Mouse (Mus musculus) stomach, embryonic 14.5 days (tissue): Measurements from ENCODE around the gene Aldh1a3. TPM values are rescaled to one million over a fixed set of nuclear protein-coding genes. Genes with fewer than 3 reads are reported as not detected.

ENCODE experiments used
- ATAC-seq: fragments of 200-750 bp; cut with Nextera tagmentation; 2 replicates; pipeline ENCODE4 v1.8.0; 2017; ENCODE audit warnings: low read depth, moderate TSS enrichment; ENCODE audit not compliant: insufficient number of reproducible peaks, insufficient read depth, low FRiP score
- H3K27ac ChIP-seq: fragments of 300-500 bp; sonication (generic); 2 replicates; pipeline ENCODE4 v1.5.1; 2014; ENCODE audit warnings: mild to moderate bottlenecking, low read length, moderate library complexity, mixed read lengths
- H3K27me3 ChIP-seq: fragments of 300-500 bp; sonication (generic); 2 replicates; pipeline ENCODE4 v1.6.1; 2014; ENCODE audit warnings: low read length, control low read depth, mixed read lengths; ENCODE audit not compliant: control insufficient read depth, insufficient read depth
- H3K36me3 ChIP-seq: fragments of 300-500 bp; sonication (generic); 2 replicates; pipeline ENCODE4 v1.6.1; 2014; ENCODE audit warnings: mild to moderate bottlenecking, control low read depth, low read length, moderate library complexity, mixed read lengths; ENCODE audit not compliant: control insufficient read depth, insufficient read depth
- H3K4me1 ChIP-seq: fragments of 300-500 bp; sonication (generic); 2 replicates; pipeline ENCODE4 v1.6.1; 2014; ENCODE audit warnings: low read length, control low read depth, mixed read lengths; ENCODE audit not compliant: control insufficient read depth, insufficient read depth
- H3K4me2 ChIP-seq: fragments of 300-500 bp; sonication (generic); replicated peaks from 2 replicates; pipeline ENCODE4 v1.6.1; 2014; ENCODE audit warnings: low read depth, low read length, control low read depth
- H3K4me3 ChIP-seq: fragments of 300-500 bp; sonication (generic); 2 replicates; pipeline ENCODE4 v1.5.1; 2014; ENCODE audit warnings: low read depth, low read length, control low read depth
- H3K9ac ChIP-seq: fragments of 300-500 bp; sonication (generic); replicated peaks from 2 replicates; pipeline ENCODE4 v1.6.1; 2014; ENCODE audit warnings: low read depth, mild to moderate bottlenecking, control low read depth, low read length, moderate library complexity, mixed read lengths
- H3K9me3 ChIP-seq: fragments of 300-500 bp; sonication (generic); 2 replicates; pipeline ENCODE4 v1.6.1; 2016; ENCODE audit warnings: low read depth, low read length, control low read depth; ENCODE audit not compliant: control insufficient read depth
- WGBS: fragments of 180-500 bp; shearing (Covaris S2); extraction: QIAGEN DNeasy Blood & Tissue Kit; methylation state at CpG from one replicate; pipeline ENCODE4 v1.1.7; 2014; 5-methylcytosine and 5-hydroxymethylcytosine counted together
- polyA plus RNA-seq: library from polyadenylated mRNA; unstranded; fragments of >200 nt; fragmentation: Nextera tagmentation; extraction: Ambion mirVana; gene quantifications from 2 replicates; pipeline ENCODE4 v1.2.1, GENCODE M21; 2014

Aldh1a3 gene
- polyA plus RNA-seq, 1 experiment from 2014 or later, result 11.4 TPM

DNA sequence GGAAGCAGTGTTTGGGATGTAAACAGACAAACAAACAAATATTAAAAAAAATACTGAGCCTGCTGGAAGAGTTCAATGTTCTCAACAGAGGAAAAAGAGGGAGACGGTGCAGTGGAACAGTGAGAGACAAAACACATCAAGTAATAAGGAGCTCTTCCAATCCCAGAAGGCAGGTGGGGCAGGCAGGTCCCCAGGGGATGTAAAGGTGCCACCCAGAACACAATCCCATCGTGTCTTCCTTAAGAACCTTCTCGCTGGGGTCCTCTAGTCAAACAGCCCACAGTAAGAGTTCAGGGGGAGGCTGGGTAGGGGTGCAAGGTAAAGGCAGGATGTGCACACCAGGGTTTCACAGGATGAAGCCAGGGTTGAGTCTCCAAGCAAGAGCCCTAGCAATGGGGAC lies 53.9 kb downstream of the Aldh1a3 start:
- ATAC-seq, result no peak
- 96% methylated on average over 3 of the region's 3 CpGs for WGBS

DNA sequence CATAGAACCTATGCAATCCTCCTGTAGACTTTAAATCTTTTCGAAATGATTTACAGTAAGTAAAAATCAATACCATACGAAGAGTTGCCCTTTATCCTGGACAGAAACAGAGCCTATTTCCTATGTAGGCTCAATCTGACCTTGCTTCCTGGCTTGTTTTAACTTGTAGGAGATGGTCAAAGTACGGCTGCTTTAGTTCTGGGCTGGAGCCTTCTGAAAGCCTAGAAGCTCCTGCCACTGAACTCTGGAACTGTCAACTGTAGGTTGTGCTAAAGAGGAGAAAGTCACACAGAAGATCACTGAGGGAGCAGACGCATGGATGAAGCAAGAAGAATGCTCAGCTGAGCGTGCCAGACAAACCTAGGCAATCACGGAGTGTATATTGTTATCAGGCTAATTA lies 56.3 kb downstream of the Aldh1a3 start:
- Histone ChIP-seq H3K36me3 (no peaks in the 10 kb centered on the region), H3K27me3 (no peaks in the 10 kb centered on the region), H3K27ac (no peak overlapping the region), H3K4me3 (no peak overlapping the region), H3K4me1 (peaks cover 7% of the 10 kb centered on the region; the same call in 1 of the 2 replicates), H3K9me3 (no peaks in the 10 kb centered on the region), H3K9ac (no peak overlapping the region), H3K4me2 (no peak overlapping the region)
- 80% methylated on average over 6 of the region's 6 CpGs for WGBS
- no peak for ATAC-seq

More for the DNA sequence above, 53.9 kb downstream of the Aldh1a3 start:
- Histone ChIP-seq H3K27ac (no peak overlapping the region), H3K27me3 (no peaks in the 10 kb centered on the region), H3K9ac (no peak overlapping the region), H3K36me3 (no peaks in the 10 kb centered on the region), H3K4me2 (no peak overlapping the region), H3K9me3 (no peaks in the 10 kb centered on the region), H3K4me1 (peaks cover 7% of the 10 kb centered on the region; the same call in 1 of the 2 replicates), H3K4me3 (no peak overlapping the region)

DNA sequence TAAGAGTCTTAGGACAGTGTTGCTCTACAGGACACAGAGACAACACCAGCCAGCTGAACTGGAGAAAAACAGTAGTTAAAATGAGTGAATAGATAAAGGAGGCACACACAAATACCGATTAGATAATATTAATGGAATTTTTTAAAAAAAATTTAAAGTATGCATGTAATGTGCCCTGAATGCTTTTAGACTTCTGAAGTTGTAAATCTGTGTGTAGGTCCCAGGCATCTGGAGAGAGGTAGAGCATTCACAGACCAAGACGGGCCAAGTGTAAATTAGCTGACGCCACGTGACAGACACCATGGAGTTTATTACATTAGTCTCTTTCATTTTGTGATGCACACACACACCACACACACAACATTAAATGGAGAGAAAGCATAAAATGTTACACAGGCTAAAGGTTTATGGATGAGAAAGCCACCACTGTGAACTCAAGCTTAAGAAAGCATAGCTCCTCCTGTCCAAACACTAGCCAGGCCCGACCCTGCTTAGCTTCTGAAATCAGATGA lies 57.3 kb downstream of the Aldh1a3 start:
- H3K4me2 ChIP-seq, result no peak overlapping the region
- no peaks in the 10 kb centered on the region for H3K36me3 ChIP-seq
- 49% methylated on average over 5 of the region's 5 CpGs for WGBS
- peaks cover 7% of the 10 kb centered on the region; the same call in 1 of the 2 replicates for H3K4me1 ChIP-seq
- no peaks in the 10 kb centered on the region for H3K9me3 ChIP-seq
- H3K27me3 ChIP-seq, result no peaks in the 10 kb centered on the region
- no peak overlapping the region for H3K27ac ChIP-seq
- no peak for ATAC-seq
- H3K9ac ChIP-seq, result no peak overlapping the region
- H3K4me3 ChIP-seq, result no peak overlapping the region

DNA sequence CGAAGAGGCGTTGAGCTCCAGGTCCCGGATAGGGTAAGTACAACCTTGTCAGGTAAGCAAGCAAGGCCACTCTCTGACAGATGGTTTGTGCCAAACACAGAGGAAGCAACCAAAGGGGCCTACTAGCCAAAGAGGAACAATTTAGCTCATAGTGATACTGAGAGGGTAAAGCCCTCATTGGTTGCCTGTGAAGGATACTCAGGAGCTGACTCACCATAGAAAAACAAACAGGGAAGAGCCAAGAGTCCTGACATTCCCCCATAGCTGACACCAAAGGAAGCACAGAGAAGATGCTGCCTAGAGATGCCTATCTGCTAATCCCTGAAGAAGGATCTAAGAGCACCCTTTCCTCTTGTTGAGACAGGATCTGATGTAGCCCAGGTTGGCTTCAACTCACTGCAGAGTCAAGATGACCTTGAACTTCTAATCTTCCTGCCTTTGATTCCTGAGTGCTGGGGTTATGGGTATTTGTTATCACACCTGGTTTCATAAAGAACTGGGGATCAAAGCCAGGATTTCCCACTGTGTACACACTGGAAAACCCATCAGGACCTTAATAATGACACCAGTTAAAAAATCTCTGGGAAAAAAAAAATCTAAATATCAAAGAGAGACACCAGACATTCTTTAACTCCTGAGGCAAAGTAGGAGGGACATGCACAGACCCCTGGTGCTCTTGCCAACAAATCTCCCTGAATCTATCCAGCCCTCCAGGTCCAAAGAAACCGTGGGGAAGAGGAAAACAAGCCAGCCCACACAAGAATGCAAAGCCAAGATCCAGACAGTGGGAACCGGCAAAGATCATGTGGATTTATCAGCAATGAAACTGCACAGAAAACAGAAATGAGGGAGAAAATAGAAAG lies 58.0 kb downstream of the Aldh1a3 start:
- H3K27ac ChIP-seq, result no peak overlapping the region
- WGBS, result 61% methylated on average over 5 of the region's 5 CpGs

DNA sequence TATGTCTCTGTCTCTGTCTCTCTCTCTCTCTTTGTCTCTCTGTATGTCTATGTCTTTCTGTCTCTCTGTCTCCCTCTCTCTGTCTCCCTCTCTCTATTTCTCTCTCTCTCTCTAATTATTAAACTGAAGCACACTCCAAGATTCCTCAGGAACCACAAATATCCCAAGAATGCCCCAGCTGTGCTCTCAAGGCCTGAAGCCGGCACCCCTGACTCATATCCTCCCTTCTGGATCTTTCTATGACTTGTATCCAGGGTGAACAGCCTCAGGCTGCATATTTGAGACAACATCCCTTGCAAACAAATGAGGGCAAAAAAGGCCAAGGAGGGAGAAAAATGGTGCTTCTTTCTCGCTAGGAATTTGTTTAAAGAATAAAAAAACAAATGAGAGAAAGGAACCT lies 61.4 kb downstream of the Aldh1a3 start, which contains the start of gene Gm10974:
Gene Gm10974 (plus strand): TSS at position 2 of the 400 bp plus-strand sequence.
- H3K4me1 ChIP-seq, result peaks cover 7% of the 10 kb centered on the region; the same call in 1 of the 2 replicates
- H3K4me2 ChIP-seq, result no peak within 1 kb of the TSS
- no peak within 1 kb of the TSS for H3K27ac ChIP-seq
- no peak within 1 kb of the TSS for H3K4me3 ChIP-seq
- H3K9ac ChIP-seq, result no peak within 1 kb of the TSS
- WGBS, result 24% methylated on average over 2 of the region's 2 CpGs
- no peaks in the 10 kb centered on the region for H3K9me3 ChIP-seq
- no peaks in the 10 kb centered on the region for H3K36me3 ChIP-seq
- no peaks in the 10 kb centered on the region for H3K27me3 ChIP-seq
- ATAC-seq, result no peak

More for the DNA sequence above, 58.0 kb downstream of the Aldh1a3 start:
- ATAC-seq, result no peak
- no peaks in the 10 kb centered on the region for H3K9me3 ChIP-seq
- H3K9ac ChIP-seq, result no peak overlapping the region
- peaks cover 7% of the 10 kb centered on the region; the same call in 1 of the 2 replicates for H3K4me1 ChIP-seq
- no peak overlapping the region for H3K4me2 ChIP-seq
- no peaks in the 10 kb centered on the region for H3K27me3 ChIP-seq
- no peaks in the 10 kb centered on the region for H3K36me3 ChIP-seq
- no peak overlapping the region for H3K4me3 ChIP-seq

DNA sequence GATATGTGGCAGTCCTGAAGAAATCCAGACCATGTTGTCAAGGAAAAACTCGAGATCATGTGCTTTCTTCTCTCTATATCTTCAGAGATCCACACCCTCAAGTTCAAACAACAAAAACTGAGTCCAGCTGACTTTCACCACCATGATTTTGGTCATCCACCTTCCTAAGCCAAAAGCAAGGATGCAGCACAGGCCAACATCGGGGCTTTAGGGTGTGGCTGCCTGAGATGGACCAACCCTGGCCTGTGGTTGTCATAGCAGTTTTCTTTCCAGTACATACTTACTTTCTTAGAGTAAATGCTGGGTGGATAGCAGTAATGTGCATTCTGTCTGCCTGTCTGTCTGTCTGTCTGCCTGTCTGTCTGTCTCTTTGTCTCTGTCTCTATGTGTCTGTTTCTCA lies 61.9 kb downstream of the Aldh1a3 start:
- Histone ChIP-seq H3K9ac (no peak overlapping the region), H3K27ac (no peak overlapping the region)
- WGBS, result 68% methylated on average over 2 of the region's 2 CpGs

DNA sequence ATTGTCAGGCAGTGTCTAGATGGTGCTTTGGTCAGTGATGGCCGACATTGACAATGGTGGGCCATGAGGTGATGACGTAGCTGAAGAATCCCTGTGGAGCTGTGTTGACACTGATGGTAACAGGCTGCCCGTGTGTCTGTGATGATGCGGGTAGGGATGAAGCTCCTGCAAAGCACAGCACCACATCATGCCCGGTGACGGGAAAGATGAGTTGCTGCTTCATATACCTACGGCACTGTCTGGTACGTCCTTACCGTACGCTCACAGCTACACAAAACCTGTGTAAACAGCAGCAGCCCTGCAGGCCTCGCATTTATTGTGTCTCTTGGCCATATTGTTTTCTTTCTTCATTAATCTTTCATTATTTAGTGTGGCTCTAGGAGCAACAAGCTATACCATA lies 62.8 kb downstream of the Aldh1a3 start:
- no peak for ATAC-seq
- Histone ChIP-seq H3K4me3 (no peak overlapping the region), H3K27me3 (no peaks in the 10 kb centered on the region), H3K36me3 (peaks cover 3% of the 10 kb centered on the region; the same call in 1 of the 2 replicates), H3K27ac (no peak overlapping the region), H3K9me3 (no peaks in the 10 kb centered on the region), H3K4me1 (no peaks in the 10 kb centered on the region), H3K4me2 (no peak overlapping the region), H3K9ac (no peak overlapping the region)
- 91% methylated on average over 11 of the region's 11 CpGs for WGBS

More for the DNA sequence above, 61.9 kb downstream of the Aldh1a3 start:
- Histone ChIP-seq H3K4me2 (no peak overlapping the region), H3K36me3 (no peaks in the 10 kb centered on the region), H3K4me1 (peaks cover 7% of the 10 kb centered on the region; the same call in 1 of the 2 replicates), H3K27me3 (no peaks in the 10 kb centered on the region), H3K9me3 (no peaks in the 10 kb centered on the region), H3K4me3 (no peak overlapping the region)
- ATAC-seq, result no peak

DNA sequence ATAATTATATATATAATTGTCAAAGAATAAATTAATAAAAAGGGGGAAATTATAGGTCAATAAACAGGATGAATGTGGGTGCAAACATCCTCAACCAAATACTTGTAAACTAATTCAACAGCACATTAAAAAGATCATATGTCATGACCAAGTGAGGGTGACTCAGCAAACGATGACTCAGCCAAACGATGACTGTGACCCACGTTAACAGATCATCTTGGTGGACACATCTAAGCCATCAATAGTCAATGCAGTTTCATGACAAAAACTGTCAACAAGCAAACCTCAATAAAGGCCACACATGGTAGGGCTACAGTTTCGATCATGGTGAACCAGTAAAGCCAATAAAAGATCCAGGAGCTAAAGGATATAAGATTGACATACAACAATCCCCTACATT lies 68.3 kb downstream of the Aldh1a3 start:
- Histone ChIP-seq H3K36me3 (peaks cover 3% of the 10 kb centered on the region; the same call in 1 of the 2 replicates), H3K9ac (no peak overlapping the region), H3K9me3 (no peaks in the 10 kb centered on the region), H3K4me2 (no peak overlapping the region), H3K27ac (no peak overlapping the region), H3K4me1 (no peaks in the 10 kb centered on the region), H3K4me3 (no peak overlapping the region), H3K27me3 (no peaks in the 10 kb centered on the region)
- 84% methylated on average over 4 of the region's 4 CpGs for WGBS
- no peak for ATAC-seq
